Mouse (Mus musculus) ZHBTc4 (cell line): ENCODE results near the gene Lipc.

Experiments used
- DNase-seq: peaks from one replicate; pipeline ENCODE4 v3.0.0-alpha.2; 2011; ENCODE audit warnings: low read depth, low spot score

Gene Lipc

DNA sequence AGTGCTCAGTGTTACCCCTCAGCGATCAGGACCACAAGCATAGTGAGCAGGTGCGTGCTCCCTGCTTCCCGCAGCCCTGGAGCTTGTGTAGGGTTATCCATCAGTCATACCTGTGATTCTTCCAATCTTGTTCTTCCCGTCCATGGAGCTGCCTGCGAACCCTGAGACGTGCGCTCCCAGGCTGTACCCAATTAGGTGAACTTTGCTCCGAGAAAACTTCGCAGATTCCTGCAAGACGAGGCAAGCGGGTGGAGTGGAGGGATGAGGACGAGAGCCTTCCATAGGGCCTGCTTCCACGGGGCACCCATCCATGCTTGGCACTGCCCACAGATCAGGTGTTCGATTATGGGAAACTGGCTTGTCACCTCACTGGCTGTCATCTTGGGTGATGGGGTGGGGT lies 133.3 kb downstream of the Lipc start:
- no peak for DNase-seq

DNA sequence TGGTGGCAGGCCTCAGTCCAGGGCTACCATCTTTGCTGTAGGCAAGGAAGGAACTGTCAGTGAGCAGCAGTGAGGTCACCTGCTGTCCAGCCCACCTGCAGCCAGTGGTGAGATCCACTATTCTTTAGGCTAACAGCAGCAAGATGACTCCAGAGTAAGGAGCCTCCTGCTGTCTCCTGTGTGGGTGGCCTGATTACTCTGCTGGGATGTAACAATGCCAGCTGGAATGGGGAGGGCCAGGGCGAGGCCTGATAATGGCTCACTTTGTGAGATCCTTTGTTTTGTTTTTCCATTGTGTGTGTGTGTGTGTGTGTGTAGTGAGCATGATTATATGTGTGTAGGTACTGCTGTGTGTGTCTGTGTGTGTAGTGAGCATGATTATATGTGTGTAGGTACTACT lies 134.6 kb downstream of the Lipc start:
- DNase-seq: peak; percentile 94

DNA sequence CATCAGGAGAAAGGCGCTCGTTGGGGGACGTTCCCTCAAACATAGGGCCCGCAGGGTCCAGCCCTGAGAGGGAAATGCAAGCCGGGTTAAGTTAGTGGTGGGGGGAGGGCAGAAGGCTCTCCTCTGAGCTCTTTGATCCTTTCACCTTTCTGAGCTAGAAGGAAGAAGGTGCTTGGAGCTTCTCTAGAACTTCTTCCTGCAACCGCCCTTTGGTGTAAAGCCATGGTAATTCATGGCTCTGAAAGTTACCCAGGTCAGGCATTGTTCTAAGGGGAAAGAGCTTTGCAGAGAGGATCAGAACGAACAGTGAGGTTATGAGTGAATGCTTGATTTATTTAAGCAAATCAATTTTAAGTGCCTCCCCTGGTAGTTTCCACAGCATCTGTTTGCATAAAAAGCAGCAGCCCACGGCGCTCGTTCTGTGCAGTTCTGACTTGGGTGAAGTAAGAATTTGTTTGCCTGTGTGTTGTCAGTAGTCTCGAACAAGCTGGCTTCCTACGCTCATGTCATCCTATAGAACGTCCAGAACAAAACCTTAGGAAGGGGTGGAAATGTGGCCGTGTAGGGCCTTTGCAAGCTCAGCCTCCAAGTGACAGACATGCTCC lies 135.2 kb downstream of the Lipc start:
- peak; percentile 67 for DNase-seq

DNA sequence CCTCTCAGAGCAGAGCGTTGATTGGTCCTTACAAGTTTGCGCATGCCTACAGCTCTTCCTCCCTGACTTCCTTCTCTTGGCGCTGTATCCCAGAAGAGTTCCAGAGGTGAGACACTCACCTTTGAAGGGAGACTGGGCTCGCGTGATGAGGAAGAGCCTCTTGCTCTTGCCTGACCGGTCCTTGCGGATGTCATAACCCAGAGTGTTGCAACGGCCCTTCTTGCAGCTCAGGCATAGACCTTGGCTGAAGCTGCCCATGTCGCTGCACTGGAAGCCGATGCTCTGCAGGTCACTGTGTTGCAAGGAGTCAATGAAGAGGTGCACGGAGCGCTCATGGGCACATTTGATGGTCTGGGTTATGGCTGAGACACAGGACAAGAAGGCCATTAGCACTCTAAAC lies 139.5 kb downstream of the Lipc start:
- no peak for DNase-seq

DNA sequence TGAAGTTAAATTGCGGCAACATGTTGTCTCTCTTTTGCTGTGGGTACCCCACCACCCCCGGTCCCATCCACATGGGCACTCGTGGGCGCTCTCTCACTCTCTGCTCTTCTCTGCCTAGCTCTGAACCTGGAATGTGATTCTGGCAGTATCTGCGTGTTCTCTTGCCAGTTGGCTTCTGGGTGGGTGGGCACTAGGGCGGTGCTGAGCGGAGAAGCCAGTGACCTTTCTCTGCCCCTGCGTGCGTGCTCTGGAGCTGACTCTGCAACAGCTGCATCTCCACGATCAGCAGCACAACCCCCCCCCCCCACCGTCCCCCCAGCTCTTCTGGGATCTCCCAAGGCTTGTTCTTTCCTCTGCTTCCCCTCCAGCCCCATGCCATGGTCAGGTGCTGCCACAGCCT lies 144.3 kb downstream of the Lipc start:
- no peak for DNase-seq

DNA sequence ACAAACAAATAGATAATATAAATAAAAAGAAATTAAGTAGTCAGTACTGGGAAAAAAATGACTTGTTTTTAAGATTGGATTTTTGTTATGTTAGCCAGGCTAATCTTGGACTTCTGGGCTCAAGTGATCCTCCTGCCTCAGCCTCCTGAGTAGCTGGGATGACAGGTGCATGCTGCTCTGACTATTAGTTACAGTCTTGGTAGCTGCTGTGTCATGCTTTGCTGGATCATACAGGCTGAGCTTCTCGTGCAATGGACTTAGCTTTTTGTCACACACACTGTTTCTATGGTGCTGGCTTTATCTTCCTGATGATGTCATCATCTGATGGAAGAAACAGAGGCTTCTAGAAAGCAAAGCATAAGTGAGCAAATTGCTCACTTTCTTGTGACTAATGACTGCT lies 146.0 kb downstream of the Lipc start:
- no peak for DNase-seq

DNA sequence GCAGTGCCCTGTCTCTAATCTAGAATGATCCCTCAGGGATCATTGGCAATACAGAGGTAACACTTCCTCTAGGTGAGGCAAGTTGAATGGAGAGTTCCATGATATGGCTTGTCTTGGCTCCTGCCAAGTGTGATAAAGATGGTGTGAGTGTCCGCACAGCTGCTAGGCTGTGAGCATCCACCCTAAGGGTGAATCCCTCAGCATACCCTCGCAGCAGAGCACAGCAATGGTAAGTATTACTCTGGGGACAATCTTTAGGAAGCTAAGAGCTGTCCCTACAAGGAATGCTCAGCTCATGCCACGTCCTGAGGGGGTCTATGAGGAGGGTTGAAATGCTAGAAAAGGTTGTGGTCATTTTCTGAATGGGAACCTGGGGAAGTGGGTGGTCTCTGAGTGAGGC lies 149.2 kb downstream of the Lipc start:
- DNase-seq: no peak

DNA sequence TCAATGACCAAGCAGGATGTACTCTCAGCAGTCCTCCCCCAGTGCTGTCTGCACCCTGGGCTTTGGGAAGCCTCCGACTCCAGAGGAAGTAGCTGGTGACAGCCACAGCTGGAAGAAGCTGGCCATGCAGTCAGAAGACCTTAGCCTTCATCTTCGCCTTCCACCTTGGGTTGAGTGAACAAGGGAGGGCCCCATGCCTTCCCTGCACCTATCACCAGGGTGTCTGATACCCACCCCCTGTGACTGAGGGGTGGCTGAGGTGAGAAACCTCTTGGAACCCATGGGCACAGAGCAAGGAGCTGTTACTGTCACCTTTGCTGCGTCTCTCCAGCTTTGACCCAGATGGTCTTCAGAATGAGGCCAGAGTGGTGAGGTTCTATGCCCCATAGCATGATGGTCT lies 150.3 kb downstream of the Lipc start:
- DNase-seq: no peak

DNA sequence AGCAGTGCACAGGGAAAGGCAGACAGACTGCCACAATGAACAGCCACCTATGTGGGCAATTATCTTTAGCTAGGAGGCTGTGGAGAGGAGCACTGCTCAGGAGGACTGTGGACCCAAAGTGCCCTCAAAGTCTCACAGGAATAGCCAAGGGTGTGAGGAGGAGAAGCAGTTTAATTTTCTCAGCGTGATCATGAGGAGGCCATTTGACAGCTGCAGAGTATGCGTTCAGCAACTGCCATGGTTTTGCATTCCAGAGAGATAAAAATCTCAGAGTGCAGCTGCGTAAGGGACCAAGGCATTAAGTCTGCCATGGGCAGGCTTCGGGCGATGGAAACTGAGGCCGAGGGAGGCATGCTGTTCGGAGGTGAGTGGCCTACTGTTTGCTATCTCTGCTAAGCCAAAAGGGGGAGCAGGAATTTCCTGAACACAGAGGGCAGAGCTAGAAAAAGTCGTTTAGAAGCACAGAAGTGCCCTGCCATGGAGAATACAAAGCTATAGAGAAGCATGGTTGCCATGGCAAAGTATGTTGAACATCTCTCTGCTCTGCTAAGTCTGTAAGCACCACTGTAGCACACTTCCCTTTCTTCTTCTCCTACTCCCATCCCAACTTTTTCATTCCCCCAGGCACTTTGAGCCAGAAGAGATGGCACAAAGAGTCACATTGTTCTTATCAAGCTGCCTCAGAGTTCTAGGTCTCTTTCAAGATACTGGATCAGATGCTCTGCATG lies 151.3 kb downstream of the Lipc start:
- no peak for DNase-seq

DNA sequence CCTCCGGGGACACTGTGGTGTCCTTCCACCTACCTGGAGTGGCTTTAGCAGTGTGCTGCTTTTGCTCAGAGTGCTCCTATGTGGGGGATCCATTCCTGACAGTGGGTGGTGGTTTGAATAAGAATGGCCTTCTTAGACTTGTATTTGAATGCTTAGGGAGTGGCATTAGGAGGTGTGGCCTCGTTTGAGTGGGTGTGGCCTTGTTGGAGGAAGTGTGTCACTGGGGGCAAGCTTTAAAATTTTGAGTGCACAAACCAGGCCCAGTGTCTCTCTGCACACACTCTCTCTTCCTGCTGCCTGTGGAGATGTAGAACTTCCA lies 156.6 kb downstream of the Lipc start:
- peak; percentile 96 for DNase-seq

DNA sequence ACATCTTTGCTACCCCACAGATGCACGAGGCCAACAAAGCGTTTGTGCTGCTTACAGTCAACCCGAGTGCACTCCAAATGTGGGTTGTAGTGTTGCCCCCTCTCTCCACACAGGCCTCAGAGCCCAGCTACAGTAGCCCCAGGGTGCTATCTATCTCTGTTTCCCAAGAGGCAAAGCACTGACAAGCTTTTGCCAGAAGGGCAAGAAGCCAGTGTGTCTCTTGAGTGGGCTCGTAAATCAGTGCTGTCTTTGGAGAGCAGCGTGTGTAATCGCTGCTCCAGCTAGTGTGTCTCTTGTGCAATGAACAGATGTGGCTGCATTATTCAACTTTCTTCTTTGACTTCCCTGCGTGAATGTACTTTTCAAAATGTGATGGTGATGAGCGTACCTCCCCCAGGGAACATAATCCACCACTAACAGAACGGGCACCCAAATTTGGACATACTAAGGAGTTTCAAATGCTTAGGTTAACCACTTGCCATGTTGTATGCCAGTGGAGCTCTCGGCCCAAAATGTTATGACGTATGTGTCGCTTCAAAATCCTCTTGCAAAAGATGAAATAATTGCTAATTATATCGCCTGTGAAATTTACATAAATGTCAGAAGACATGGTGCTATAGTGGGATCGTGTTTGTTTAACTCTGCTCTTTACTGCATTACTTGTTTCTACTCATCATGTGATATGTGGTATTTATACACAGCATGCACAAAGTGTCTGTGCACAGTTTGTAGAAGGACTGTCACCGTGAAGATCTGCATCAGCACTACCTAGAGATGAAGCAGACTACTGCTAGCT lies 157.2 kb downstream of the Lipc start:
- peak; percentile 17 for DNase-seq

DNA sequence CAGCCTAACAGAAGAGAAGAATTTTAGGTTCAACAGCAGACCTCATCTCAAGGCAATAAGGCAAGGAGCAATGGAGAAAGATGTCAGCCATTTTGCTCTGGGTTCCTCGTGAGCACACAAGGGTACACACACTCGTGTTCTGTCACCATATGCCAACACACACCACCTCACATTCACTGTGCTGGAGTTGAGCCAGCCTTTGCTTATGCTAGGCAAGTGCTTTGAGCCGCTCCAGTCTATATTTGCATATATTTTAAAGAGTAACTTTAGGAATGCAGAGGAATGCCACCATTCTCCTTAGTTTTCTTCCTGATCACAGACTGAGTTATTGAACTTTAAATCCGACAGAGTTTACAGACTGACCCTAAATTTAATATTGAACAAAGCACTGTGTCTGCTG lies 161.4 kb downstream of the Lipc start:
- no peak for DNase-seq

DNA sequence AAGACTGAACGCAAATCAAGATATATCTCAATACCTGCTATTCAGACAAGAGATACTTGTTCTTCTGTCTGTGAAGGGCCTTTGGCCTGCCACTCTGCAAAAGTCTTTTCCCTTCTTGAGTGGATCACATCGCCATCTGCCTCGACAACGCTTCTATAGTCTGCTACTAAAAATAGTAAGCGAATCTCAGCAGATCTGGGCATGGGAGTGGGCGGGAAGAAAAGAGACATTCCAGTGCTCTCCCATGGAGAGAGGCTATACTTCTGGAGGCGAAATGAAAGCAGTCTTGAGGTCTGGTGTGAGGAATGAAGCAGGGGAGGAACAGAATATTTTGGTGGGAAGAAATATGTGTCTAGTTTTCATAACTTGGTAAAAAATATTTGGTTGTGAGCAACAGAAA lies 163.3 kb downstream of the Lipc start:
- no peak for DNase-seq

DNA sequence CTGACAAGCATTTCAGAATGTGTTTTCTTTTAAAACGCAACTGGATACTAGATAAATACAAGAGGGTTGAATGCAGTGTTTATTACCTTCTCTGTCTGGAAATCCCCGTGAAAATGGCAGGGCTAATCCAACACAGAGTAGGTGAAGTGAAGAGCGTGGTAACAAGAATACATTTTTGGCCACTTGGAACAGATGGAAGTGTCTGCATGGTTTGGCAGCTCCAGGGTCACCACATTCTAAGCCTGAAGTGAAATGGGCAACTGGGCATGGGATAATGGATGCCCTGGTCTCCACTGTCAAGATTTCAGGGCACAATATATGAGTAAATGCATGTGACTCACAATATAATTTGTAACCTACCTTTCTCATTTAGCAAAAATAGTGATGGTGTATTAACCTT lies 169.8 kb downstream of the Lipc start:
- no peak for DNase-seq

DNA sequence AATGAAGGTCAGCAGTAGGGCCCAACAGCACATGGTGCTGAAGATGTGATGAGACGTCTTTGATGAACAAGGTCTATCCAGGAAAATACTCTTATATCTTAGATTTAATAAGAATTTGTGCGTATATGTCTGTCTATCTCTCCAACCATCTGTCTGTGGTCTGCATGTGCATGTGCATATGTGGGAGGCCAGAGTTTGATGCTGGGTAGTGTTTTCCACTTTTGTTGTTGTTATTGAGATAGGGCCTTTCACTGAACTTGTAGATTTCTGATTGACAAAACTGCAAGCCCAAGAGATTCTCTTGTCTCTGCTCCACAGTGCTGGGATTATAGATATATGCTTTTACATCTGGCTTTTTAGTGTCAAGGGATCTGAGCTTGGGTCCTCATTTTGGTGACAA lies 176.5 kb downstream of the Lipc start:
- no peak for DNase-seq

DNA sequence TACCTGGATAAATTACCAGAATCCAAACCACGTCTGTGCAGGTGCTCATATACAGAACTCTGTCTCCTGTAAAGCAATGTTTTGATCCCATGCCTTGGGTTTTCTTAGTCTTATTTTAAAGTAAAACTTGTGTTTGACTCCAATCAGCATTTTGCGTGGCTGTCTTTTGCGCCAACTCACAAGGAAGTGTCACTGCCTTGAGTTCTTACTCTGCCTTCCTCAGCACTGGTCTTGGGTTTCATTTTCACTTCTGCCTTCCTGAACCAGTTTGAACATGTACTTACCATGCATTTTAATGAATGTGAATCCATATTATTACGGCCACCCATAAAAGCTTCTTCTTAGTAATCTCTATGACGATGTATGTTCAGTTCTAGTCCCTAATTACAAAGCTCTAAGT lies 191.1 kb downstream of the Lipc start:
- DNase-seq: no peak

DNA sequence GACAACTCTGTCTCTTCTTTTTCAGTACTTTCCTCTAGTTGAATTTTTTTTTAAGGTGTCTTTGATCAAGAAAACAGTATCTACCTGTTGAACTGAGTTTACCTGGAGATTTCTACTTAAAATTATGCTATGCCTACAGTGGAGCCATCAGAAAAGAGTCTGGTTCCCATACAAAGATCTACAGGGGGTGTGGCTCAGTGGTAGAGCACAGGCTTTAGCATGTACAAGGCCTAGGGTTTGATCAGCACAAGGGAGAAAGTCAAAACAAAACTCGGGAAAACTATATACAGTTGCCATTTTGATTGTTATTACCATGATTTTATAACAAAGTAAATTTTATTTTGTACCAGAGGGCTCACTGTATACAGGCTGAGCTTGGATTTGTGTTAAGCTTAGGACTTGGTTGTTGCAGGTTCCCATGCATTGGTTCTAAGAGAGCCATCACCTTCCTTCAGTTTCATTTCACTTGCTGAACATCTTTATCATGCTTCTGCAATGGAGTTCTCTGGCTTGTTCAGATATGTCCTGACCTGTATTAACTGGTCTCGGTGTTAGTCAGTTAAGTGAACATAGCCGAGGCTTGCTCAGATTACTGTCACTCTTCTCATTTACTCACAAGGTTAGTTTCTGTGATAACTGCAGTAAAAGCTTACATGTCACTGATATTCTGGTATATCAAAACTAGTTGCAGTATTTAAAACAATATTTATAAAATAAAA lies 200.4 kb downstream of the Lipc start:
- no peak for DNase-seq
